Mouse (Mus musculus): Measurements from ENCODE around the gene Olfr827. TPM values are rescaled to one million over a fixed set of nuclear protein-coding genes. Genes with fewer than 3 reads are reported as not detected.

The Olfr827 gene
- polyA plus RNA-seq, 1 experiment from 2014 or later: not detected

- no peak within 1 kb of the TSS for H3K4me3 ChIP-seq
- no peak for ATAC-seq (ENCODE audit: insufficient number of reproducible peaks, low FRiP score)
- H3K9me3 ChIP-seq (replicated peaks): 0 out of 2 replicates have a peak, but pooled peaks cover 2% of the 10 kb centered on the region
These were observed 47.5 kb downstream of the Olfr827 start, which contains the start of gene Olfr825 for GRCm38 (mm10) chr10:130166666-130167065. Gene Olfr825, minus strand, starts transcription at chr10:130166766.

GRCm38 (mm10) chr10:130165196-130165595, 49.0 kb downstream of the Olfr827 start:
- Histone ChIP-seq H3K9me3 (replicated peaks) (no peaks in the 10 kb centered on the region), H3K27me3 (replicated peaks) (no peaks in the 10 kb centered on the region), H3K4me1 (replicated peaks) (no peaks in the 10 kb centered on the region), H3K9ac (no peak overlapping the region), H3K36me3 (no peaks in the 10 kb centered on the region), H3K4me2 (no peak overlapping the region), H3K4me3 (no peak overlapping the region), H3K27ac (ENCODE audit: poor library complexity, severe bottlenecking) (no peak overlapping the region)
- ATAC-seq (ENCODE audit: insufficient number of reproducible peaks, low FRiP score): no peak

More at GRCm38 (mm10) chr10:130166666-130167065, 47.5 kb downstream of the Olfr827 start, which contains the start of gene Olfr825:
- H3K4me1 ChIP-seq (replicated peaks): no peaks in the 10 kb centered on the region
- H3K36me3 ChIP-seq: no peaks in the 10 kb centered on the region
- H3K27ac ChIP-seq (ENCODE audit: poor library complexity, severe bottlenecking): no peak within 1 kb of the TSS
- H3K9ac ChIP-seq: no peak within 1 kb of the TSS
- H3K4me2 ChIP-seq: no peak within 1 kb of the TSS
- H3K27me3 ChIP-seq (replicated peaks): no peaks in the 10 kb centered on the region

Other genes with a start within 250 kb of the Olfr827 start
- gene Olfr819, start 247.1 kb downstream of the Olfr827 start, polyA plus RNA-seq (2016; fragmentation: Nextera tagmentation; extraction: Ambion mirVana): not detected in 2 replicates
- gene Olfr247, start 238.3 kb downstream of the Olfr827 start, polyA plus RNA-seq (2016; fragmentation: Nextera tagmentation; extraction: Ambion mirVana): not detected in 2 replicates
- gene Gm10310, start 229.3 kb downstream of the Olfr827 start, polyA plus RNA-seq (2016; fragmentation: Nextera tagmentation; extraction: Ambion mirVana): not detected in 2 replicates
- not detected in 2 replicates for gene Olfr820, start 201.8 kb downstream of the Olfr827 start, polyA plus RNA-seq (2016; fragmentation: Nextera tagmentation; extraction: Ambion mirVana)
- not detected in 2 replicates for gene Olfr821, start 184.1 kb downstream of the Olfr827 start, polyA plus RNA-seq (2016; fragmentation: Nextera tagmentation; extraction: Ambion mirVana)
- not detected in 2 replicates for gene Olfr822, start 143.2 kb downstream of the Olfr827 start, polyA plus RNA-seq (2016; fragmentation: Nextera tagmentation; extraction: Ambion mirVana)
- gene Olfr823, start 99.0 kb downstream of the Olfr827 start, polyA plus RNA-seq (2016; fragmentation: Nextera tagmentation; extraction: Ambion mirVana): not detected in 2 replicates
- not detected in 2 replicates for gene Olfr824, start 84.4 kb downstream of the Olfr827 start, polyA plus RNA-seq (2016; fragmentation: Nextera tagmentation; extraction: Ambion mirVana)
- not detected in 2 replicates for gene Olfr825, start 47.6 kb downstream of the Olfr827 start, polyA plus RNA-seq (2016; fragmentation: Nextera tagmentation; extraction: Ambion mirVana)
- not detected in 2 replicates for gene Olfr826, start 30.2 kb downstream of the Olfr827 start, polyA plus RNA-seq (2016; fragmentation: Nextera tagmentation; extraction: Ambion mirVana)
- 0.05 and 0.08 TPM in 2 replicates for gene Neurod4, start 65.8 kb upstream of the Olfr827 start, polyA plus RNA-seq (2016; fragmentation: Nextera tagmentation; extraction: Ambion mirVana)
- 0.27 and 0.37 TPM in 2 replicates for gene Tespa1, start 108.5 kb upstream of the Olfr827 start, polyA plus RNA-seq (2016; fragmentation: Nextera tagmentation; extraction: Ambion mirVana)
- gene Vmn2r84, start 179.9 kb upstream of the Olfr827 start, polyA plus RNA-seq (2016; fragmentation: Nextera tagmentation; extraction: Ambion mirVana): not detected in 2 replicates
- not detected in 2 replicates for gene Vmn2r85, start 215.3 kb upstream of the Olfr827 start, polyA plus RNA-seq (2016; fragmentation: Nextera tagmentation; extraction: Ambion mirVana)
- not detected in 2 replicates for gene Vmn2r86, start 241.6 kb upstream of the Olfr827 start, polyA plus RNA-seq (2016; fragmentation: Nextera tagmentation; extraction: Ambion mirVana)

Measured in heart, embryonic 12.5 days (tissue).